In the genomic region with DNA sequence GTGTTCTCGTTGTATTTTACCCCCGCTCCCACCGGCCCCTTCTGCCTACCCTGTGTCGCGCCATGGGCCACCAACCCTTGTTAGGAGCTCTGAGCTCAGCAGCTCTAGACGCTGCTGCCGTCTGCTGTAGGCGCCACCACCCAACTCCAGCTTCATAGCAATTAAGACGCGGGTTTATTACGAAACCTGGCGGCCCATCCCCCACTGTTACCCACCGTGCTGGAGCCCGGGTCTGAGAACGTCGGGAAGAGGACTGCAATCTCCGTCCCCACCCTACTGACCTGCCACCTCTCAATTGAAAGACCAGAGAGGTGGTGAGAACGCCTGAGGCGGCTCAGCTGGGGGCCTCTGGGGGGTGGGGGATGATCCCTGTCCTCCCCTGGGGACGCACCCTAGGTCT, we compare ENCODE assay signal across 8 mouse cellular contexts. TPM values are rescaled to one million over a fixed set of nuclear protein-coding genes. Genes with fewer than 3 reads are reported as not detected.
DNase-seq lines count a peak whose midpoint lies in the region; ATAC-seq and TF ChIP-seq lines count a peak whose summit lies in the region.

No protein-coding gene starts in this region.

- H3K27ac ChIP-seq in spleen, adult 2 months (ENCODE audit: insufficient read depth, low read length), result no peak overlapping the region
- no peak overlapping the region for H3K27ac ChIP-seq in hindbrain, embryonic 11.5 days (ENCODE audit: low read depth, low read length)
- peak overlapping the region; percentile 34 for H3K27ac ChIP-seq in lung, postnatal 0 days (ENCODE audit: low read length)

- H3K4me1 ChIP-seq in spleen, adult 2 months (ENCODE audit: control insufficient read depth, insufficient read depth, insufficient read length), result peaks cover 40% of the 10 kb centered on the region
- peaks cover 39% of the 10 kb centered on the region for H3K4me1 ChIP-seq in hindbrain, embryonic 11.5 days (replicated peaks; ENCODE audit: control insufficient read depth, insufficient read depth, low read length)
- peaks cover 37% of the 10 kb centered on the region for H3K4me1 ChIP-seq in lung, postnatal 0 days (ENCODE audit: insufficient read depth, low read depth, low read length)

- H3K4me3 ChIP-seq in spleen, adult 2 months (ENCODE audit: extremely low read depth, insufficient read depth, insufficient read length), result peak overlapping the region; percentile 35
- H3K4me3 ChIP-seq in hindbrain, embryonic 11.5 days (ENCODE audit: low read depth, low read length), result peak overlapping the region; percentile 12
- peak overlapping the region; percentile 88 for H3K4me3 ChIP-seq in lung, postnatal 0 days (ENCODE audit: low read depth, low read length)

- H3K27me3 ChIP-seq in spleen, adult 2 months (ENCODE audit: control insufficient read depth, insufficient read depth, low read length), result no peaks in the 10 kb centered on the region
- peaks cover 68% of the 10 kb centered on the region for H3K27me3 ChIP-seq in hindbrain, embryonic 11.5 days (ENCODE audit: control insufficient read depth, insufficient read depth, low read length)
- no peaks in the 10 kb centered on the region for H3K27me3 ChIP-seq in lung, postnatal 0 days (replicated peaks; ENCODE audit: insufficient read depth, low read length)

- peak; percentile 38 for DNase-seq in adrenal gland, postnatal 14 days
- DNase-seq in adrenal gland, adult 18-20 months (ENCODE audit: low spot score in 2 of 2), result no peak
- no peak for DNase-seq in spleen, adult 2 months (ENCODE audit: low read depth in 1 of 2, low spot score in 2 of 2)
- no peak for DNase-seq in spleen, adult 18-20 months
- peak; percentile 60 for DNase-seq in hindbrain, embryonic 11.5 days (ENCODE audit: low spot score)
- DNase-seq in lung, postnatal 0 days (ENCODE audit: low spot score), result peak; percentile 60
- DNase-seq in testis, postnatal 10 days (ENCODE audit: low spot score), result peak; percentile 73
- no peak for DNase-seq in frontal cortex, postnatal 36 days (ENCODE audit: low spot score in 2 of 2)

- no peaks in the 10 kb centered on the region for H3K9me3 ChIP-seq in hindbrain, embryonic 11.5 days (ENCODE audit: control insufficient read depth, low read length)
- no peaks in the 10 kb centered on the region for H3K9me3 ChIP-seq in lung, postnatal 0 days (ENCODE audit: low read length)

- H3K4me2 ChIP-seq in hindbrain, embryonic 11.5 days (replicated peaks; ENCODE audit: low read depth, low read length), result peak overlapping the region; percentile 86
- H3K4me2 ChIP-seq in lung, postnatal 0 days (replicated peaks; ENCODE audit: low read depth, low read length), result peak overlapping the region; percentile 81

- H3K9ac ChIP-seq in hindbrain, embryonic 11.5 days (ENCODE audit: low read depth, low read length), result no peak overlapping the region
- H3K9ac ChIP-seq in lung, postnatal 0 days (replicated peaks; ENCODE audit: low read depth), result peak overlapping the region; percentile 36; the same call in 1 of the 2 replicates

- 0 out of 2 replicates have a peak, but pooled peaks cover 2% of the 10 kb centered on the region for H3K36me3 ChIP-seq in spleen, adult 2 months (ENCODE audit: control insufficient read depth, insufficient read depth, low read length)
- no peaks in the 10 kb centered on the region for H3K36me3 ChIP-seq in hindbrain, embryonic 11.5 days (ENCODE audit: control insufficient read depth, insufficient read depth, low read length)
- H3K36me3 ChIP-seq in lung, postnatal 0 days (ENCODE audit: insufficient read depth, low read length), result no peaks in the 10 kb centered on the region

- TF ChIP-seq POLR2A in spleen, adult 2 months (IDR thresholded peaks at IDR 0.05; ENCODE audit: low read depth, low read length), result no peak

- TF ChIP-seq EP300 in lung, postnatal 0 days (IDR thresholded peaks at IDR 0.05), result no peak

- ATAC-seq in hindbrain, embryonic 11.5 days (ENCODE audit: low FRiP score), result no peak
- ATAC-seq in lung, postnatal 0 days, result no peak

- TF ChIP-seq CTCF in spleen, adult 2 months (IDR thresholded peaks at IDR 0.05; ENCODE audit: extremely low read depth, insufficient read depth, insufficient read length, insufficient replicate concordance), result no peak
- no peak for TF ChIP-seq CTCF in lung, postnatal 0 days (IDR thresholded peaks at IDR 0.05)

- 6% methylated on average over 20 of the region's 20 CpGs for WGBS in spleen, adult 2 months
- under 1% methylated on average over 20 of the region's 20 CpGs for WGBS in hindbrain, embryonic 11.5 days
- WGBS in lung, postnatal 0 days, result 3% methylated on average over 20 of the region's 20 CpGs

RNA-seq across cellular contexts. Expression of a gene that starts 2.3 kb away (rescaled TPM):
- total RNA-seq in adrenal gland, postnatal 14 days (2021), result 29.8 and 91.3 TPM in 2 replicates
- 10 to 100 TPM; 34.1 to 75.0 TPM for total RNA-seq in adrenal gland, adult 18-20 months (2021)
- 35.7 and 46.8 TPM in 2 replicates for polyA plus RNA-seq in spleen, adult 2 months (2012; rRNA removed)
- polyA plus RNA-seq in hindbrain, embryonic 11.5 days (2014; fragmentation: Nextera tagmentation; extraction: Ambion mirVana), result 13.8 and 14.6 TPM in 2 replicates
- polyA plus RNA-seq in lung, postnatal 0 days (2015; fragmentation: Nextera tagmentation; extraction: Ambion mirVana), result 131 and 145 TPM in 2 replicates

RNA-seq across cellular contexts. Expression of a gene that starts 14.2 kb away (rescaled TPM):
- 14.9 and 15.8 TPM in 2 replicates for total RNA-seq in adrenal gland, postnatal 14 days (2021)
- 10 to 100 TPM; 14.1 to 15.2 TPM for total RNA-seq in adrenal gland, adult 18-20 months (2021)
- polyA plus RNA-seq in spleen, adult 2 months (2012; rRNA removed), result 11.0 and 13.2 TPM in 2 replicates
- polyA plus RNA-seq in hindbrain, embryonic 11.5 days (2014; fragmentation: Nextera tagmentation; extraction: Ambion mirVana), result 14.6 and 19.0 TPM in 2 replicates
- polyA plus RNA-seq in lung, postnatal 0 days (2015; fragmentation: Nextera tagmentation; extraction: Ambion mirVana), result 6.9 and 7.3 TPM in 2 replicates

RNA-seq across cellular contexts. Expression of a gene that starts 31.4 kb away (rescaled TPM):
- total RNA-seq in adrenal gland, postnatal 14 days (2021), result 252 and 257 TPM in 2 replicates
- total RNA-seq in adrenal gland, adult 18-20 months (2021), result 100 to 1,000 TPM; 208 to 219 TPM
- 123 and 133 TPM in 2 replicates for polyA plus RNA-seq in spleen, adult 2 months (2012; rRNA removed)
- 328 and 353 TPM in 2 replicates for polyA plus RNA-seq in hindbrain, embryonic 11.5 days (2014; fragmentation: Nextera tagmentation; extraction: Ambion mirVana)
- 211 and 233 TPM in 2 replicates for polyA plus RNA-seq in lung, postnatal 0 days (2015; fragmentation: Nextera tagmentation; extraction: Ambion mirVana)

Comparison
In these comparisons a context has a peak if more than half of its experiments do, and no peak if none do; other contexts are left out.
1. DNase-seq: peak in adrenal gland, postnatal 14 days (single experiment), hindbrain, embryonic 11.5 days (single experiment), lung, postnatal 0 days (single experiment) and testis, postnatal 10 days (single experiment); none in adrenal gland, adult 18-20 months (0 of 2), spleen, adult 2 months (0 of 2), spleen, adult 18-20 months (0 of 2) and frontal cortex, postnatal 36 days (0 of 2).
2. H3K4me3 ChIP-seq: peak in every context shown above with its lines; median percentile 88 in lung, postnatal 0 days; 35 in spleen, adult 2 months; 12 in hindbrain, embryonic 11.5 days.